Mouse (Mus musculus): Measurements from ENCODE around the gene Mta3.

- TF ChIP-seq ZNF384 (IDR thresholded peaks at IDR 0.05; ENCODE audit: low read depth, low read length) (no peak), HCFC1 (IDR thresholded peaks at IDR 0.05; ENCODE audit: borderline replicate concordance, insufficient read depth, low read length) (no peak)
Observed at GRCm38 (mm10) chr17:83829356-83829755, 123.4 kb downstream of the Mta3 start.
